Mouse (Mus musculus): ENCODE measurements around the gene Gng8. TPM values are rescaled to one million over a fixed set of nuclear protein-coding genes. Genes with fewer than 3 reads are reported as not detected.

Gene Gng8
- total RNA-seq, 2 experiments from 2014 or later, result 2.6 to 2.8 TPM

DNA sequence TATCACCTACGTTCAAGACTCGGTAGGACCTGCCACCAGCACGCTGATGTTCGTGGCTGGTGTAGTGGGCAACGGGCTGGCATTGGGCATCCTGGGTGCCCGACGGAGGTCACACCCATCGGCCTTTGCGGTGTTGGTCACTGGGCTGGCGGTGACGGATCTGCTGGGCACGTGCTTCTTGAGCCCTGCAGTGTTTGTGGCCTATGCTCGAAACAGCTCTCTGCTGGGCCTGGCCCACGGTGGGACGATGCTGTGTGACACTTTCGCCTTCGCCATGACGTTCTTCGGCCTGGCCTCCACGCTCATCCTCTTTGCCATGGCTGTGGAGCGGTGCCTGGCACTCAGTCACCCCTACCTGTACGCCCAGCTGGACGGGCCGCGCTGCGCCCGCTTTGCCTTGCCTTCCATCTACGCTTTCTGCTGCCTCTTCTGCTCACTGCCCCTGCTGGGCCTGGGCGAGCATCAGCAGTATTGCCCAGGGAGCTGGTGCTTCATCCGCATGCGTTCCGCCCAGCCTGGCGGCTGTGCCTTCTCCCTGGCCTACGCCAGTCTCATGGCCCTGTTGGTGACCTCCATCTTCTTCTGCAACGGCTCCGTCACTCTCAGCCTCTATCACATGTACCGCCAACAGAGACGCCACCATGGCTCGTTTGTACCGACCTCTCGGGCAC is 15.4 kb downstream of the Gng8 start:
- DNase-seq (ENCODE audit: low spot score in 2 of 2), result no peak

DNA sequence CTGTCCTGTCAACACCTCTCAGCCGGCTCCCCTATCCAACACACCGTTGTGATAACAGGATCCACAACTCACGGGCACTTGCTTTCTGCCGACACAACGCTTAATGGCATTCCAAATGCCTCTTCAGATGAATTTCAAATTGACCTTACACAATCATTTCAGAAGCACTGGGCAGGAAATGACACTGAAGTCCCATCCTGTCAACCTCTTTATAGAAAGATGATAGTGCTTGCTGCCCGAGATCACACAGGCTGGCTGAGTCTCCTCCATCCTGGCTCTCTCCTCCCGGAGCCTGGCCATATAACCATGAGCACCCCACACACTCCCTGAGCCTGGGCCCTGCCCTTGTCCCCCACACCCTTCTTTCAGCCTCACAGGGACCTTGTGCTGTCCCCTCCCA is 16.3 kb downstream of the Gng8 start:
- no peak for DNase-seq (ENCODE audit: low spot score in 2 of 2)

DNA sequence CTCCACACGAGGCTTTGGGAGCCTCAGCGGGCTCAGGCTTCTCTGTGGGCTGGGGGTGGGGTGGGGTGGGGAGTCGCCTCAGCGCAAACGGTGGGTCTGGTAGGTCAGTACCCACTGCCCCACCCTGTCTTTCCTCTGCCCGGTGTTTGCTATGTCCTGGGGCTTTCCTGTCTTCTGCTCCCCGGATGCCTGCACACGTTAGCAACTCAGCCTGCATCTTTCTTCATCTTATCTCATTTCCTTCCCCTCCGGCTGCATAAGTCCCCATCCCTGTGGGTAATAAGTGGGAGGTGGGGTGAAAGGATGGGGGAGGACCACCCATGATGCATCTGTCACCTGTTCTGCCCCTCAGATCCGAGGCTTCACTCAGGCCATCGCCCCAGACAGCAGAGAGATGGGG is 16.8 kb downstream of the Gng8 start:
- DNase-seq (ENCODE audit: low spot score in 2 of 2), result no peak

DNA sequence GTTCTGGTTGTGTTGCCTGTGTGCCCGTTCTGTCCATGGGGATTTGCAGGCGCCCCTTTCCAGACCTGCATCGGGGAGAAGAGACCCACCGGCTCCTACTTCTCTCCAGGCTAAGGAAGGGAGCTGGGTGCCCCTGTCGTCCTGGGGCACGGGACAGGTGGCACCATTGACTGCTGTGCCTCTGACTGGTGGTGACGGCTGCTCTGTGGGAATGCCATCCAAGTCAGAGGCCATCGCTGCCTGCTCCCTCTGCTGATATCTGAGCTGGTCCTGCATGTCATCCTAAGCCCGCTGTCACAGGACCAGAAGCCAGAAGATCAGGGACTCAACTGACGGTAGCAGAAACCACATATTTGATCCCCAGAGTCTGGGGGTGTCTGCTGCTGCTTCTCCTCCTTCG is 17.3 kb downstream of the Gng8 start:
- no peak for DNase-seq (ENCODE audit: low spot score in 2 of 2)

DNA sequence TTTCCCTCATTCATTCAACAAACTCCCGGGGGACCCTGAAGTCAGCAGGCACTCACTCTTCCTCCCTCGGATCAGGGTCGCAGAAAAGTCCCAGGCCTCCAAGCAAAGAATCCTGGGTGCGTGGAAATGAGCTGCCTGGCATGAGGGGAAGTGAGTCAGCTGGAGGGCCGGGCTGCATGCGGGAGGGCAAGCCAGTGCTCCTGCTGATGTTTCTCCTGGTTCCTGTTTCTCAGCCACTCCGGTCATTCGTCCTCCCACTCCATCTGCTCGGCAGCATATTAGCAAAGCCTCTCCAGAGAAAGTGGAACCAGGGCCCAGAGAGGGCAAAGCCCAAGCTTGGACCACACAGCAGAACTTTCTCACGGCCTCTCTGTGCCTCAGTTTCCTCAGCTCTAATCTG is 18.3 kb downstream of the Gng8 start:
- no peak for DNase-seq (ENCODE audit: low spot score in 2 of 2)

DNA sequence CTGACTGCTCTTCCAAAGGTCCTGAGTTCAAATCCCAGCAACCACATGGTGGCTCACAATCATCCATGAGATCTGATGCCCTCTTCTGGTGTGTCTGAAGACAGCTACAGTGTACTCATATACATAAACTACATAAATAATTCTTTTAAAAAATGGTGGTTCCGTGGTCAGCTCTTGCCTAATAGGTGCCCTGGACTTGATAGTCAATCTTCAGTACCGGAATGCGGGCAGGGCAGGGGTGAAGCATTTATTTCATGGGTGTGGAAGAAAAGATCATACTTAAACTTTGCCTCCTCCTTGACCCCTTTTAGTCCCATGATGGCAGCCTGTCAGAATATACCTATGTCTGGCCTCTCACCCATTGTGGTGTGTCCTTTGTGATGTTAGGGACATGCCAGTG is 20.3 kb downstream of the Gng8 start:
- DNase-seq (ENCODE audit: low spot score in 2 of 2), result no peak

DNA sequence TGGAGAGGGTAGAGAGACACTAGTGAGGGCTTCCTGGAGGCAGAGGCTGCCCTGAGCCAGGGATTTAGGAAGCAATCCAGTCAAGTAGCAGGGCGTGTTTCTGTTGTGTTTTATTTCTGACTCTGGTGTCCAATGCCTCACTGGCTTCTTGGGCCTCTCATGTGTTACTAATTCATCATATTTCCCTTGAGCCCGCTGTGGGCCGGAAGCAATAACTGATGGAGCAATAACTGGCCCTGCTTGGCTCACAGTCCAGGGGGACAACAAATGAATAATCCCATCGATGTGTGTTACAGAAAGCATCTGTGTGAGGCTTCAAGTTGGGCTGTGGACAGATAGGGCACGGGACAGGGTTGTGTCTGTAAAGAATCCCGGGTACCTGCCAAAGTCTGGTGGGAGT is 20.8 kb downstream of the Gng8 start:
- no peak for DNase-seq (ENCODE audit: low spot score in 2 of 2)

DNA sequence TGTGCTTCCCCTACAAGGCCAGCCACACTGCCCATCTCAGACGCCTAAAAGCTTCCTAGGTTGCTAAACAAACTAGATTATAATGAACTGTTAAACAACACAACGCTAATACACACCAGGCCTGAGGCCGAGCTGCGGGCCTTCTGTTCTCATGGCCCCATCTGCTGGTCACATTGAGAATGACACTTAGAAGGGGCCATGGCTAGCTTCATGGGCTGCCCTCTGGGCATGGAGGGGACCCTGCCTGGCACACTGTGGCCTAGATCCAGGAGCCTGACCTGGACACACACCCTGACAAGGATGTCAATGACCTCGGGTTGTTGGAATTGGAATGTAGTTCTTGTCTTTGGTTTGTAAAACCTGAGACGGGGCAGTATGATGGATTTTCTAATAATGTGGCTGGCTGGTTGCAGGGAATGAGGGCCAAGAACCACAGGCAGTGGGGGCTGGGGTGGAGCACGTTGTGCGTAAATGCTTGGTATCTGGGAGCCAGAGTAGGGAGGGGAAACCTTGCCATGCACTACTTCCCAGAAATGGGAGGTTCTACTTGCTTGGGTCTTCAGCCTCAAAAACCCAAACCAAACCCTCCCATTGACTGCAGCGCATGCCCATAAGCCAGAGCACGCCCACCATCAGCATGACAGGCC is 22.3 kb downstream of the Gng8 start:
- DNase-seq (ENCODE audit: low spot score in 2 of 2), result peak in 1 of 2 experiments; percentile 85

DNA sequence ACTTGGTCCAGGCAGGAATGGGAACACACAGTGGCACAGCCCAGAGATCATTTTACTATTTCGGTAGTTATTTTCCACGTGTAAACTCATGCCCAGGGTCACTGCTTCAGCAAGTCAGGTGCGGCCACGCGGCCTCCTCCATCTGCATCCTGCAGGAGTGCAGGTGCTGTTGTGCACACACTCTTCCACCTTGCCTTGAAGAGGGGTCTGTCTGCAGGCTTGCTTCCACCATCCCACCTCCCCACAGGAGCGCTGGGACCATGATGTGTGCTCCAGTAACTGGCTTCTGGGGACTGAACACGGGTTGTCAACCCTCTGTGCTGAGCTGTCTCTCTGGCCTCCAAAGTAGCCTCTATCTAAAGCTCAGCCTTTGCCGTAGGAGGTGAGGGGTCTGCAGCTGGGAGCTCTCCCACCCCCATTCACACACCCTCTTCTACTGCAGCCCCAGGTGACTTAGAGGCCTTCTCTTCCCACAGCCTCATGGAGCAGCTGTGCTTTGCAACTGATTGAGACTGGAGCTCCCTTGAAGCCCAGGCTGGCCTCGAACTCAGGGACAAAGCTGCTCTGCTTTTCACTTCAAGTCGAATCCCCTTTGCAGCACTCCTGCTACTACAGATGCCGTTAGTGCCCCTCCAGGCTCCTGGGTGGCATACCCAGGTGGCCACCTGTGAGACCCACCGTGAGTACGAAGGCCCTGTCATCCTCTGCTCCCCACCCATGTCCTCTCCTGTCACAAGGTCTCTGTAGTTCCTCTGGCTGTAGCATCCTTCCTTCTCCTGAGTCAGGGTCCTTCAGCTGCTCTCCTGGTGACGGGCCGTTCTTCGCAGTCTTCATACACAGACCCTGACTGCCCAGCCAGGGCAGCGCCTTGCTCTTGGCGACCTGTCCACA is 23.1 kb downstream of the Gng8 start:
- no peak for DNase-seq (ENCODE audit: low spot score in 2 of 2)

DNA sequence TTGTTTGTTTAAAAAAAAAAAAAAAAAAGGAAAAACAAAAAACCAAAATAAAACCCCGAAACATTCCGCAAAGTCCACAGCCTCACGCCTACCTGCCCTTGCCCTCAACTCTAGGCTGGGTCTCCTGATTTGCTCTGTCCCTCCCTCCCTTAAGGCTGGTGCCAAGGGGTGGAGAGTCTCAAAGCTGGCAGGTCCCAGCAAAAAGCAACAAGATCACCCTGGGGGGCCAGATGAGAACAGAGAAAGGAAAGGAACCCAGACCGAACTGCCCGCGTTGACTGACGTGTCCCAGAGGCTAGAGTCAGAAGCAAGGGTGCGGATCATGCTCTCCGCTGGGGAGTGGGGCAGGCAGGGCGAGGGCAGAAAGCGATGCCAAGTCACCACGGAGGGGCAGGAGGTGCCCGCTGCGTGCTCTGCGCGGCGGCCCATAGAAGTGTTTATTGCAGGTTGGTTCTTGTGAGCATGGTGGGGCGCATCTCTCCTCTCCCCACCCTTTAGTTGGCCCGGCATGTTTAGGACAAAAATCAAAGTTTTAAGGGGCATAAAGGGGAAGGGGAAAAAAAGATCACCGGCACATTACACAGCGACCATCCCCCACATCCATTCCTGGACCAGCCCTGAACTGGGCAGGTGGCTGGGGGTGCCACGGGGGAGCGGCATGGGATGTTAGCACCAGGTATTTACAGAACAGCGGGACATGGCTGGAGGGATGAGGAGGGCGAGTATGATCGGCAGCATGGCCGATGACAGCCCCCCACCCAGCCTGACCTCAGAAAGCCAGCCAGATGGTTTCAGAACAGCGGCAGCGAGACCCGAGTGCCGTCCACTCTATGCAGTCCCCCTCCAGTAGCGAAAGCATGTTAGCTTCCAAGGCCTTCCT is 24.1 kb downstream of the Gng8 start:
- no peak for DNase-seq (ENCODE audit: low spot score in 2 of 2)

DNA sequence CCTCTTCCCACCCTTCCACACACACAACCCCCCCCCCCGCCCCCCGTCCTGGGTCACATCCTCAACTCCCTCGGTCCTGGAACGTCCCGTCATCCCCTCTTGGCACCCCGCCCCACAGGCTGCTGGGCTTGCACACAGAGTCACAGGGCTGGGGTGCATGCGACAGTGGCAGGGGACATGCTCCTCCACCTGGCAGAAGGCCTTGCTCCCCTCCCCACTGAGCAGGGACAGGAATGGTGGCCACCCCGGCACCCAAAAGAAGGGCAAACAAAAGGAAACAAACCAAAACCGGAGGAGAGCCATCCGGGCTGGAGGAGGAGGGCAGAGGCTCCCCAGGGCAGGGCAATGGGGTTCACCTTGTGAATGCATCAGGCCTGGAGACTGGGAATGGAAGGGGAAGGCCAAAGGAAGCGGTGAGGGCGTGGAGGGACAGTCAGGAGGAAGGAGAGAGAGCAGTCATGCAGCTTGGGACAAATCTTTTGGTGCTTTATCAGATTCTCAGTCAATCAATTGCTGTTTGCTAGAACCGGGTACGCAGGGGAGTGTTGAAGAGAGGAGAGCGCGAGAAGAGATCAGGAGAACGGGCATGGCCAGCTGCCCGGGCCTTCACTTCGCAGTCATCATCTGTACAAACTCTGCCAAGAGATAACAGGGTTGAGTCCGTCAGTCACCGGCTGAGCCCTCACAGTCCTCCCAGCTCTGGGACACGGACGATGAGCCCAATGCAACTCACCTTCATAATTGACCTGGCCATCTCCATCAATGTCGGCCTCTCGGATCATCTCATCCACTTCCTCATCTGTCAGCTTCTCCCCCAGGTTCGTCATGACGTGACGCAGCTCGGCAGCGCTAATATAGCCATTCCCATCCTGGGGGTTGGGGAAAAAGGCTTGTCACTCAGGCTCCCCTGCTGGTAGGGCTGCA is 25.0 kb downstream of the Gng8 start:
- peak in 1 of 2 experiments; percentile 27 for DNase-seq (ENCODE audit: low spot score in 2 of 2)

DNA sequence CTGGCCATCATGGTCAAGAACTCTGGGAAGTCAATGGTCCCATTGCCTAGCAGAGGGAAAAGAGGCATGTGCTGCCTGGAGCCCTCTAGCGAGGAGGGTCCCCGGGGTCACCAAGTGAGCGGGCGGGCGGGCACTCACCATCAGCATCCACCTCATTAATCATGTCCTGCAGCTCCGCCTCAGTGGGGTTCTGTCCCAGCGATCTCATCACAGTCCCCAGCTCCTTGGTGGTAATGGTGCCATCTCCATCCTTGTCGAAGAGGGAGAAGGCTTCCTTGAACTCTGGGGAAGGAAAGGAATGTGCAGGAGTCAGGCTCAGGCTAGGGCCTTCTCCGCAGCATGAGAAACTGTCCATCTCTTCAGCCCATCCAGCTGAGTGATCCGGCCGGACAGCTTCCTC is 25.9 kb downstream of the Gng8 start:
- DNase-seq (ENCODE audit: low spot score in 2 of 2), result no peak

DNA sequence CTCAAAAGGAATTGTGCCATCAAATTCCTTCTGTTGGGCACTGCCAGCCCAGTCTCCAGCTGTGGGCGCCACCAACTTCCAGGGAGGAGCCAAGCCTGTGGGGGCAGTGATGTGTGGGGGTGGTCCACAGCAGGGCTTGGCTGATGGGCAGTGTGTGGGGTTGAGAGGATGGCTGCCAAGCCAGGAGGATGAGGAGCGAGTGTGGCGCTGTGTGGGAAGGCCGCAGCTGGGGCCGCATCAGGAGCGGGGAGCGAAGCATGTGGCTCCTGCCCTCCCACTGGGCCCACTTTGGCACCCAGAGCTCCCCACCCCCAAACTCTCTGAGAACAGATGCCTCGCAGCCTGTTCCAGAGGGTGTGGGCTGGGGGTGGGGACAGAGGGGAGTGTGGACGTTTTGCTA is 26.4 kb downstream of the Gng8 start:
- DNase-seq (ENCODE audit: low spot score in 2 of 2), result peak; percentile 81 to 84

DNA sequence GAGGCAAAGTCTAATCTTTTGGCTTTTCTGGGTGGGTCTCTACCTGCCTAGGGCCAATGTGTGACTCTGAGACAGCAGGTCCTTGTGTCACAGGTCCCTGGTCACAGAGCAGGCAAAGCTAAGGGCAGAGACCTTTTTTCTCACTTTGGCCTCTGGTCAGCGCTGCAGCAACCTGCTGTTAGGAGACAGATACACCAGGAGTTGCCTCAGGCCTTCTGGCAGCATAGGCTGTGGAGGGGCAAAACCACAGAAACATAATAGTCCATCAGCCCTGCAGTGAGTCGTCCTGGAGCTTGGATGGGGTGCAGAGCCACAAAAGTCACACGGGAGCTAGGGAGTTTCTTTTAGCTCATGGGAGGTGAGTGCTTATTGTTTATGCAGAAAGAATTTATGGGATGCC is 27.1 kb downstream of the Gng8 start:
- no peak for DNase-seq (ENCODE audit: low spot score in 2 of 2)

DNA sequence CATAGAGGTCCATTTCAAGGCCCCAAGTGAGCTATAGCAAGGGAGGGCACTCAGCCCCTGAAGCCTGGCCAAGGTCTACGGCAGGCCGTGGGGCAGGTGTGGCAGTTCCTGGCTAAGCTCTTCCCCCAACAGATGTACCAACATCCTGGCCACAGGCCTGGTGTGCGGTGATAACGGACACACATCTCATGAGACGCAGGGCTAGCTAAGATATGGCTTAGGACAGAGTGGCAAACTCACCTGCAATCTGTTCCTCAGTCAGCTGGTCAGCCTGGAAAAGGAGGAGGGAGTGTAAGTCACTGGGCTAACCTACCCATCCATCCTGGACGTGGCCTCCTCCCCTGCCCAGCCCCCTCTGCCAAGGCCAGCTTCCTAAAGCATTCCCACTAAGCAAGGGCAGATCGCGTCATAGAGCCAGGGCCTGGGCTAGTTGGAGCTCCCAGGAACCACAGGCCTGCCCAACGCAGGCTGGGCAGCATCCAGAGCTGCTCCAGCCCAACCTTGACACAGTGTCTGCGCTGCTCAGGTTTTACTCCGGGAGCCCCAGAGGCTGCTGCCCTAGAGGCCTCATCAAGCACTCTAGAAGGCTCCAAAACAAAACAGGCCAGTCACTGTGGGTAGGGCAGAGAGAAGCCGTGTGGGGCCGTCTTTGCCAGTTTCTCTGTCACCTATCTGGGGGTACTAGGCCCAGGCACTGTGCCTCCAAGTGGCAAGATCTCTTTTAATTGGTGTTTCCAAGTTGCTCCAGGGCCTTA is 28.0 kb downstream of the Gng8 start:
- peak in 1 of 2 experiments; percentile 40 for DNase-seq (ENCODE audit: low spot score in 2 of 2)

DNA sequence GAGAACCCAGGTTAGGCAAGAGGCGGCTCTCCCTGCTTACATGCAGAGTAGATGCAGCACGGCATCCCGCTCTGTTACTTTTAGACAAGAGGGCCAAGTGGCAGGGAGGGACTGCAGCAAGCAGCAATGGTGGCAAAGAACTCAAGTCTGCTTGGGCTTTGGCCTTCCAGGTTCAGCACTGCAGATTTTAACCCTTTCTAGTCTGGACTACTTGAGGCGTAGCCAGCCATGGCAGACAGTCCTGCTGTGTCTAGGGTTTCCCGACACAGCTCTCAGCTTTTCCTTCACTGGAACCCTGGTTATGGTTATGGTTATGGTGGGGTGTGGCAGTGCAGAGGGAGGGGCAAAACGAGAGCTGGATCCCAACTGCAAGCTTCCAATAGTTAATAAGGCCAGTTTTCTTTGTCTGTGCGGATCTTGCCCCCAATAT is 28.6 kb downstream of the Gng8 start:
- peak in 1 of 2 experiments; percentile 33 for DNase-seq (ENCODE audit: low spot score in 2 of 2)

DNA sequence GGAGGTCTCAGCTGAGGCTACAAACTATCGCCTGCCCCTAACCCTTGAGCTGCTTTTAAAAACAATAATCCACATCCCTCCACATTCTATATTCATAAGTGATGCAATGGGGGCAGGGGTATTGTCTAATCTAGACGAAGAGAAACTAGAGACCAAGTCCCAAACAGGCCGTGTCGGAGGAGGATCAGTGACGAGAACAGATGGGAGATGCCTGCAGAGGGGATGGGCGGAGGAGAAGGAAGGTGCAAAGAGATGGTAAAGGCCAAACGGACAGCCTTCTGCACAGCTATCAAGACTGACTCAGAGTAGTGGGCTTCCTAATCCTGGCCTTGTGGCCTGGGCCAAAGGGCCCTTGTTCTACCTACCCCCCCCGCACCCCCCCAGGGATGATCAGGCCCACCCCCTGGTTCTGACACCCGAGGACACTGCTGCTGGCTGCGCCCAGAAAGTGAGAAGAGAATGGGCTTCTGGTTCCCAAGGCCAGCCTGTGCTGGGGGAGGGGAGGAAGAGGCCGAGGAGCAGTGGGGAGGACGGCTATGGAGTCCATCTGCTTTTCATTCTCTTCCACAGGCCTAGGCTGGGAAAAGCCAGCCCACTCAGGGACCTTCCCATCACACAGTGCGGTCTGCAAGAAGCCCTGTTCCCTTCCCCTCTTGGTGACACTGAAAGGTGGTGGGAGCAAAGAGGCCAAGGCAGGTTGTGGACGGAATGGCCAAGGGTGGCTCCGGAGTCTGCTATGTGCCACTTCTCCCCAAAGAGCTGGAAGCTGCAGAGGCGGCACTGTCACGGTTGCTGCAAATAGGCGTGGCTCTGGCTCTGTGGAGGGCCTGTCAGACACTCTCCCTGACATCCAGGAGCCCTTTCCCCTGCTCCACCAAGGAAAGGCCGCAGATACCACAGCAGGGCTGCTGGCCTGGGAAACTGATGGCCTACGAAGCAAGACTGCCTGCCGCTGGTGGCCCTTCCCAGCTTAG is 29.5 kb downstream of the Gng8 start:
- DNase-seq (ENCODE audit: low spot score in 2 of 2), result peak in 1 of 2 experiments; percentile 49

DNA sequence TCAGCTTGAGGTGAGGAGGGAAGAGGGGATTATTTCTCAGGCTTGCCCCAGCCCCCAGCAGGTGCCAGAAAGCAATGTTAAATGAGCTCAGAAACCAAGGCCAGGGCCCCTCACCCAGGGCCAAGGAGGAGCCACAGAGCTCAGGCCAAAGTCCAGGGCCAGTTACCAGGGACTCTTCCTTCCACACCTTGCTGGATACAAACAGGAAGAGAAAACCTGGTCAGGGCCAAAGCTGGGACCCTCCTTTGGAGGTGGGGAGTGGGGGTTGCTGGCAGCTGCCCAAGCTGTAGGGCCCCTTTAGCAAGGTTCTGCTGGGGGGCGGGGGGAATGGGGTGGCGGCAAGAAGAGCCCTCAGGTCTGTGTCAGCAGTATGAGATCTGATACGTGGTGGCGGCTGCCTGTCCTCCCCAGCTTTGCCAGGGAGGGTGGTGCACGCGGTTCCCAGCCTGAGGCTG is 30.3 kb downstream of the Gng8 start:
- DNase-seq (ENCODE audit: low spot score in 2 of 2), result no peak

Measured in layer of hippocampus, adult 18-20 months (tissue).